Mouse (Mus musculus) testis, adult 2 months (tissue): Measurements from ENCODE around the gene Aldob. TPM values are rescaled to one million over a fixed set of nuclear protein-coding genes. Genes with fewer than 3 reads are reported as not detected.

Experiments used
- H3K27ac ChIP-seq: fragments of 200-500 bp; 2 replicates; pipeline ENCODE4 v1.5.1; 2012; ENCODE audit warnings: low read depth, low read length; ENCODE audit not compliant: control insufficient read depth, insufficient read depth
- H3K27me3 ChIP-seq: fragments of 200-500 bp; 2 replicates; pipeline ENCODE4 v1.6.1; 2012; ENCODE audit warnings: mild to moderate bottlenecking, low read length, moderate library complexity; ENCODE audit not compliant: control insufficient read depth, insufficient read depth
- H3K36me3 ChIP-seq: fragments of 200-500 bp; 2 replicates; pipeline ENCODE4 v1.6.1; 2012; ENCODE audit warnings: mild to moderate bottlenecking, low read length; ENCODE audit not compliant: control insufficient read depth, insufficient read depth
- H3K4me1 ChIP-seq: fragments of 200-500 bp; 2 replicates; pipeline ENCODE4 v1.6.1; 2012; ENCODE audit warnings: low read length; ENCODE audit not compliant: control insufficient read depth, insufficient read depth
- H3K4me3 ChIP-seq: fragments of 200-500 bp; 2 replicates; pipeline ENCODE4 v1.5.1; 2012; ENCODE audit warnings: low read depth, mild to moderate bottlenecking, low read length, moderate library complexity, mixed read lengths; ENCODE audit not compliant: control insufficient read depth
- CTCF ChIP-seq: fragments of 200-500 bp; IDR thresholded peaks from 2 replicates; pipeline ENCODE4 v1.5.1; 2012; ENCODE audit warnings: low read depth, mild to moderate bottlenecking, inconsistent platforms, low read length, moderate library complexity; ENCODE audit not compliant: control insufficient read depth, insufficient read depth, insufficient replicate concordance
- POLR2A ChIP-seq: fragments of 200-500 bp; IDR thresholded peaks from 2 replicates; pipeline ENCODE4 v1.6.1; 2012; ENCODE audit warnings: low read depth, mild to moderate bottlenecking, inconsistent platforms, low read length, moderate library complexity; ENCODE audit not compliant: control insufficient read depth
- polyA plus RNA-seq: library from polyadenylated mRNA; depleted of rRNA; stranded (reverse); fragments of >200 nt; gene quantifications from 2 replicates; pipeline ENCODE4 v1.2.3, GENCODE M21; 2012; rRNA removed

Aldob gene
- polyA plus RNA-seq, result 0.10 and 0.25 TPM in 2 replicates

- Histone ChIP-seq H3K4me3 (no peak within 1 kb of the TSS), H3K36me3 (no peaks in the 10 kb centered on the region), H3K27me3 (no peaks in the 10 kb centered on the region), H3K4me1 (no peaks in the 10 kb centered on the region), H3K27ac (no peak within 1 kb of the TSS)
- TF ChIP-seq POLR2A, result no peak
- TF ChIP-seq CTCF, result no peak
Observed at GRCm38 (mm10) chr4:49549383-49549782, at the start of gene Aldob. Gene Aldob (minus strand): TSS chr4:49549546.

- Histone ChIP-seq H3K27me3 (no peaks in the 10 kb centered on the region), H3K4me1 (peaks cover 4% of the 10 kb centered on the region; the same call in 1 of the 2 replicates), H3K36me3 (no peaks in the 10 kb centered on the region), H3K27ac (peak within 1 kb of the TSS; percentile 2; the same call in 1 of the 2 replicates), H3K4me3 (peak within 1 kb of the TSS; percentile 85)
- TF ChIP-seq POLR2A (peak; percentile 24; the same call in 1 of the 2 replicates), CTCF (no peak)
Observed at GRCm38 (mm10) chr4:49597183-49598100, 48.1 kb upstream of the Aldob start, which contains the start of gene Tmem246. Gene Tmem246 (minus strand): TSS chr4:49597876.

DNA sequence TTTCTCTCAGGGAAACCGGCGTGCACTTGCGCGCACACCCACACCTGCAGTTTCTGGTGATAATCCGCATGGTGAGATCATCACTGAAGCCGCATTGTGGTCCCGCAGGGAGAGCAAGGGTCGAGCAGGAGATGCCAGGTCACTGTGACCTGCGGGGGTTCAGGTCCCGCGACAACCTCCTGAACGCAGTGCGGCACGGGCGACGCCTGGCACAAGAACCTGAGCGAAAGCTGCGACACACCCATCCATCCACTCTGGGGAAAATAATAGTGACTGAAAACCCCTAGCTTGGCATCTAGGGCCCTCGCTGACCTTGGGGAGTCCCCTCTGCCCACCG, 47.5 kb upstream of the Aldob start:
- no peak overlapping the region for H3K27ac ChIP-seq
- H3K4me3 ChIP-seq, result peak overlapping the region; percentile 85
- TF ChIP-seq CTCF (no peak), POLR2A (no peak)
- peaks cover 4% of the 10 kb centered on the region; the same call in 1 of the 2 replicates for H3K4me1 ChIP-seq
- H3K36me3 ChIP-seq, result no peaks in the 10 kb centered on the region
- H3K27me3 ChIP-seq, result no peaks in the 10 kb centered on the region

DNA sequence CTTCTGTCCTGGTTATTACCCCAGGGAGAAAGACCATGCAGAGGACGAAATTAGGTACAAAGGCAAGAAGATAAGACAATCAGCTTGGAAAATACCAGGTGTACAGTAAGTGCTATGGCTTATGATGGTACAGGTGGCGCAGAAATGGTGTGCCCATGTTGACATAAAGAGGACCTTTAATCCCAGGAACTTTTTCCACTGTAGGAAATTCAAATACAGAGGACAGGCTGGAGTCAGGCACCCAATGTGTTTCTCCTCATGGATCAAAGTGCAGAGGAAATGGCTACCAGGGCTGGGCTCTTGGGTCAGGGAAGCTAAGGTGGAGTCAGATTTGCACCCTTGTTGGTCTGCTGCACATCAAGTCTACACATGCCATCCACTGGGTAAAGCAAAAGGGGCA, 40.8 kb upstream of the Aldob start:
- Histone ChIP-seq H3K27me3 (no peaks in the 10 kb centered on the region), H3K27ac (no peak overlapping the region), H3K4me3 (no peak overlapping the region), H3K4me1 (peaks cover 2% of the 10 kb centered on the region; the same call in 1 of the 2 replicates), H3K36me3 (no peaks in the 10 kb centered on the region)
- TF ChIP-seq POLR2A (no peak), CTCF (no peak)

DNA sequence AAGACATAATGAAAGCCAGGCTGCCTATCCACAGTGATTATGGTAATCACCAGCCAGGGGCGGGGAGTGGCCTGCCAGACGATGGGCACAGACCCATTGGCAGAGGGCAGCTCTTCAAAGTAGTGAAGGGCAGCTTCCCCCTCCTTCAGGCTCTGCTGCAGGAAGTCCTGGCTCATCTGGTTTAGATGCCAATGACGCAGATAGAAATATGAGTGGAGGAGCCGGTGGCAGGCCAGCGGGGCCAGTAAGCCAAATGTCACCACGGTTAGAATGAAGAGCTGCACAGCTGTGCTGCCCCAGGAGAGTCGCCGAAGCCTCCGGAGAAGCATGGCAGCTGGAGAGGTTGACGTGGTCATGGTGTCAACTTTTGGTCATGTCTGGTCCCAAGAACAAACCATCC, 37.5 kb upstream of the Aldob start:
- no peak for TF ChIP-seq CTCF
- no peak for TF ChIP-seq POLR2A
- Histone ChIP-seq H3K4me1 (peaks cover 2% of the 10 kb centered on the region; the same call in 1 of the 2 replicates), H3K27ac (no peak overlapping the region)

GRCm38 (mm10) chr4:49585524-49586101, 36.3 kb upstream of the Aldob start:
- TF ChIP-seq CTCF (no peak), POLR2A (no peak)
- Histone ChIP-seq H3K4me3 (no peak overlapping the region), H3K27ac (no peak overlapping the region; the same call in 1 of the 2 replicates), H3K27me3 (no peaks in the 10 kb centered on the region), H3K4me1 (peaks cover 2% of the 10 kb centered on the region; the same call in 1 of the 2 replicates), H3K36me3 (no peaks in the 10 kb centered on the region)

More for the DNA sequence above, 37.5 kb upstream of the Aldob start:
- H3K36me3 ChIP-seq, result no peaks in the 10 kb centered on the region
- H3K4me3 ChIP-seq, result no peak overlapping the region
- no peaks in the 10 kb centered on the region for H3K27me3 ChIP-seq

- no peak overlapping the region for H3K4me3 ChIP-seq
- H3K4me1 ChIP-seq, result peaks cover 2% of the 10 kb centered on the region; the same call in 1 of the 2 replicates
- H3K36me3 ChIP-seq, result no peaks in the 10 kb centered on the region
- H3K27me3 ChIP-seq, result no peaks in the 10 kb centered on the region
- TF ChIP-seq CTCF, result no peak
- no peak for TF ChIP-seq POLR2A
- H3K27ac ChIP-seq, result no peak overlapping the region
Observed at GRCm38 (mm10) chr4:49583965-49584831, 34.9 kb upstream of the Aldob start.
